Mouse (Mus musculus) adrenal gland, adult 18-20 months (tissue): Measurements from ENCODE around the gene Aoc2. TPM values are rescaled to one million over a fixed set of nuclear protein-coding genes. Genes with fewer than 3 reads are reported as not detected.
"Not testable (repeated sequence)": the region's sequence is repeated elsewhere in the genome, so short reads cannot be mapped to it uniquely, and the experiment has no call there.

Experiments
- DNase-seq, 2 experiments: peaks; one replicate each; pipeline ENCODE4 v3.0.0; 2021 to 2022; ENCODE audit warnings: low spot score in 2 of 2
- total RNA-seq, 2 experiments: library from RNA; stranded (reverse); gene quantifications; 1 replicate in 1 of 2; 2 replicates in 1 of 2; pipeline ENCODE4 v1.2.3; 2021

The Aoc2 gene
- total RNA-seq, 2 experiments from 2014 or later = 6.0 to 7.0 TPM

GRCm38 (mm10) chr11:101315082-101315650 is 9.7 kb upstream of the Aoc2 start:
- no peak for DNase-seq

GRCm38 (mm10) chr11:101315665-101316500 is 9.0 kb upstream of the Aoc2 start, which contains the start of gene Psme3:
Gene Psme3 (plus strand): TSS chr11:101316213.
- DNase-seq = peak; percentile 92 to 94

GRCm38 (mm10) chr11:101316501-101316917 is 8.4 kb upstream of the Aoc2 start:
- DNase-seq = peak; percentile 28 to 38

GRCm38 (mm10) chr11:101323609-101324008 is 1.3 kb upstream of the Aoc2 start:
- DNase-seq = peak; percentile 50 to 71

- not testable (repeated sequence) for DNase-seq
These were observed 338 bp downstream of the Aoc2 start for GRCm38 (mm10) chr11:101325201-101325600.

GRCm38 (mm10) chr11:101326147-101326546 is 1.3 kb downstream of the Aoc2 start:
- DNase-seq = no peak

GRCm38 (mm10) chr11:101327311-101327710 is 2.4 kb downstream of the Aoc2 start:
- no peak for DNase-seq

- DNase-seq = no peak
These were observed 4.2 kb downstream of the Aoc2 start for GRCm38 (mm10) chr11:101328941-101329635.

GRCm38 (mm10) chr11:101330371-101330924 is 5.6 kb downstream of the Aoc2 start, which contains the start of gene Aoc3:
Gene Aoc3 (plus strand): TSS chr11:101330605.
- no peak for DNase-seq

- DNase-seq = not testable (repeated sequence)
These were observed 6.1 kb downstream of the Aoc2 start for GRCm38 (mm10) chr11:101330961-101331360.

- DNase-seq = no peak
These were observed 7.7 kb downstream of the Aoc2 start for GRCm38 (mm10) chr11:101332537-101332936.

- no peak for DNase-seq
These were observed 9.2 kb downstream of the Aoc2 start for GRCm38 (mm10) chr11:101334023-101334422.

GRCm38 (mm10) chr11:101334516-101334915 is 9.7 kb downstream of the Aoc2 start:
- DNase-seq = no peak

GRCm38 (mm10) chr11:101335685-101336084 is 10.8 kb downstream of the Aoc2 start:
- no peak for DNase-seq

GRCm38 (mm10) chr11:101338123-101338760 is 13.4 kb downstream of the Aoc2 start:
- no peak for DNase-seq

GRCm38 (mm10) chr11:101347083-101347775 is 22.4 kb downstream of the Aoc2 start:
- no peak for DNase-seq

- DNase-seq = no peak
These were observed 23.9 kb downstream of the Aoc2 start for GRCm38 (mm10) chr11:101348774-101349173.

GRCm38 (mm10) chr11:101349216-101349615 is 24.4 kb downstream of the Aoc2 start:
- no peak for DNase-seq

- no peak for DNase-seq
These were observed 26.3 kb downstream of the Aoc2 start for GRCm38 (mm10) chr11:101351100-101351720.

- no peak for DNase-seq
These were observed 26.9 kb downstream of the Aoc2 start for GRCm38 (mm10) chr11:101351721-101352111.
